In genomic region chr11:118573569-118573968, GRCm38 (mm10) we compare ENCODE assay signal across 9 mouse cellular contexts.
DNase-seq lines count a peak whose midpoint lies in the region; ATAC-seq and TF ChIP-seq lines count a peak whose summit lies in the region.
"Had no signal": no experiment of that assay in that cellular context is flagged by ENCODE, and none has a peak within 500 bp of the region (broad histone marks: within the 10 kb centered on the region; RNA-seq: fewer than 3 reads in every experiment).

No protein-coding gene starts in this region.

- no peak for TF ChIP-seq EP300 in CH12.LX (IDR thresholded peaks at IDR 0.05; ENCODE audit: low read length)

- no peaks in the 10 kb centered on the region for H3K79me2 ChIP-seq in CH12.LX (replicated peaks; ENCODE audit: control insufficient read depth, extremely low read depth, insufficient read depth, poor library complexity, severe bottlenecking)

- ATAC-seq in intestine, postnatal 0 days, result no peak
- ATAC-seq in intestine, embryonic 16.5 days, result no peak

- peak; percentile 56 for TF ChIP-seq RAD21 in CH12.LX (IDR thresholded peaks at IDR 0.05; ENCODE audit: low read depth, low read length)

- H3K27me3 ChIP-seq in intestine, postnatal 0 days (replicated peaks; ENCODE audit: control insufficient read depth, insufficient read depth, low read length), result peaks cover 31% of the 10 kb centered on the region
- H3K27me3 ChIP-seq in intestine, embryonic 16.5 days (replicated peaks; ENCODE audit: control insufficient read depth, insufficient read depth, low read length), result peaks cover 42% of the 10 kb centered on the region
- H3K27me3 ChIP-seq in CH12.LX (replicated peaks), result peaks cover 81% of the 10 kb centered on the region

- in situ Hi-C loops in CH12.LX (cut with MboI; ENCODE audit: low pct_ligation_motif_present, low pct_unique_long_range_greater_than_20kb, low sequenced_read_pairs), result no loop called here

- dilution Hi-C loops in CH12.LX (cut with MboI; ENCODE audit: extremely low pct_ligation_motif_present, extremely low pct_unique_long_range_greater_than_20kb, low sequenced_read_pairs), result no loop called here

- no peak overlapping the region for H3K9ac ChIP-seq in intestine, postnatal 0 days (ENCODE audit: low read depth, low read length)
- no peak overlapping the region for H3K9ac ChIP-seq in intestine, embryonic 16.5 days (ENCODE audit: low read depth, low read length)
- no peak overlapping the region for H3K9ac ChIP-seq in CH12.LX (ENCODE audit: insufficient read depth, low read depth)
- H3K9ac ChIP-seq: limb, embryonic 12.5 days had no signal

- H3K36me3 ChIP-seq in intestine, postnatal 0 days (ENCODE audit: control insufficient read depth, insufficient read depth), result no peaks in the 10 kb centered on the region
- H3K36me3 ChIP-seq in intestine, embryonic 16.5 days (ENCODE audit: control insufficient read depth, insufficient read depth, low read length), result no peaks in the 10 kb centered on the region
- H3K36me3 ChIP-seq in CH12.LX (replicated peaks in 1 of 2; ENCODE audit: control insufficient read depth in 1 of 2, insufficient read depth in 1 of 2, low read length in 1 of 2), result no peaks in the 10 kb centered on the region
- H3K36me3 ChIP-seq: limb, embryonic 12.5 days had no signal

- TF ChIP-seq CTCF in intestine, postnatal 0 days (IDR thresholded peaks at IDR 0.05; ENCODE audit: low read depth), result peak; percentile 83
- TF ChIP-seq CTCF in CH12.LX (conservative IDR thresholded peaks at IDR 0.05 in 1 of 2, IDR thresholded peaks at IDR 0.05 in 1 of 2; ENCODE audit: low read depth in 2 of 2, low read length in 2 of 2), result peak; percentile 77 to 78
- TF ChIP-seq CTCF in bone marrow, adult 2 months (IDR thresholded peaks at IDR 0.05; ENCODE audit: control insufficient read depth, insufficient read depth, low read length), result peak; percentile 68
- TF ChIP-seq CTCF in embryonic fibroblast, embryonic 13.5 days (IDR thresholded peaks at IDR 0.05; ENCODE audit: borderline replicate concordance, insufficient read depth, low read length), result peak; percentile 76

- WGBS in intestine, postnatal 0 days, result 0% methylated on average over 3 of the region's 3 CpGs
- 0% methylated on average over 3 of the region's 3 CpGs for WGBS in intestine, embryonic 16.5 days
- 0% methylated on average over 3 of the region's 3 CpGs for WGBS in bone marrow, adult 2 months

- peak; percentile 39 for DNase-seq in CH12.LX (ENCODE audit: extremely low read depth)
- peak; percentile 78 to 80 for DNase-seq in kidney, postnatal 4 days
- peak; percentile 31 for DNase-seq in naive thymus-derived CD4-positive, alpha-beta T cell, adult 2 months (ENCODE audit: low read depth)
- peak; percentile 80 for DNase-seq in thymus, postnatal 4 days

- no peak overlapping the region for H3K27ac ChIP-seq in intestine, postnatal 0 days (ENCODE audit: low read depth, low read length)
- H3K27ac ChIP-seq in intestine, embryonic 16.5 days (ENCODE audit: low read length), result no peak overlapping the region
- no peak overlapping the region for H3K27ac ChIP-seq in CH12.LX (ENCODE audit: insufficient read depth, low read depth)
- H3K27ac ChIP-seq in bone marrow, adult 2 months (ENCODE audit: control insufficient read depth, insufficient read depth, low read depth, low read length, poor library complexity), result no peak overlapping the region
- H3K27ac ChIP-seq in embryonic fibroblast, embryonic 13.5 days (ENCODE audit: insufficient read depth, low read length), result no peak overlapping the region
- H3K27ac ChIP-seq: limb, embryonic 12.5 days had no signal

- no peak for TF ChIP-seq POLR2A in CH12.LX (IDR thresholded peaks at IDR 0.05; ENCODE audit: low read depth, low read length)
- no peak for TF ChIP-seq POLR2A in bone marrow, adult 2 months (IDR thresholded peaks at IDR 0.05; ENCODE audit: borderline replicate concordance, control insufficient read depth, low read depth, low read length)
- no peak for TF ChIP-seq POLR2A in embryonic fibroblast, embryonic 13.5 days (IDR thresholded peaks at IDR 0.05; ENCODE audit: low read depth, low read length)

- no peaks in the 10 kb centered on the region for H3K9me3 ChIP-seq in intestine, postnatal 0 days (ENCODE audit: control insufficient read depth)
- H3K9me3 ChIP-seq in intestine, embryonic 16.5 days (ENCODE audit: control insufficient read depth, low read length), result no peaks in the 10 kb centered on the region
- peaks cover 6% of the 10 kb centered on the region for H3K9me3 ChIP-seq in CH12.LX (replicated peaks; ENCODE audit: low read length)
- H3K9me3 ChIP-seq: limb, embryonic 12.5 days had no signal

- H3K4me1 ChIP-seq in intestine, postnatal 0 days (replicated peaks; ENCODE audit: control insufficient read depth, insufficient read depth, low read length), result no peaks in the 10 kb centered on the region
- H3K4me1 ChIP-seq in intestine, embryonic 16.5 days (ENCODE audit: control insufficient read depth, insufficient read depth, low read length), result no peaks in the 10 kb centered on the region
- H3K4me1 ChIP-seq in CH12.LX (ENCODE audit: control insufficient read depth in 1 of 2, insufficient read depth in 2 of 2), result no peaks in the 10 kb centered on the region
- no peaks in the 10 kb centered on the region for H3K4me1 ChIP-seq in bone marrow, adult 2 months (ENCODE audit: control insufficient read depth, insufficient read depth, low read length)
- H3K4me1 ChIP-seq in embryonic fibroblast, embryonic 13.5 days (ENCODE audit: control insufficient read depth, insufficient read depth, low read length), result no peaks in the 10 kb centered on the region

- H3K4me2 ChIP-seq in intestine, postnatal 0 days (replicated peaks; ENCODE audit: low read depth), result no peak overlapping the region
- no peak overlapping the region for H3K4me2 ChIP-seq in intestine, embryonic 16.5 days (ENCODE audit: low read depth, low read length)
- H3K4me2 ChIP-seq in CH12.LX (ENCODE audit: insufficient read depth, low read depth, poor library complexity, severe bottlenecking), result no peak overlapping the region
- H3K4me2 ChIP-seq: limb, embryonic 12.5 days had no signal

- no peak overlapping the region for H3K4me3 ChIP-seq in intestine, postnatal 0 days (ENCODE audit: low read depth, low read length)
- H3K4me3 ChIP-seq in intestine, embryonic 16.5 days (ENCODE audit: low read length), result no peak overlapping the region
- H3K4me3 ChIP-seq in CH12.LX (replicated peaks in 1 of 3; ENCODE audit: low read depth in 2 of 3, low read length in 2 of 3, poor library complexity in 1 of 3), result no peak overlapping the region
- H3K4me3 ChIP-seq in bone marrow, adult 2 months (replicated peaks; ENCODE audit: control insufficient read depth, low read depth, low read length), result no peak overlapping the region
- H3K4me3 ChIP-seq in embryonic fibroblast, embryonic 13.5 days (ENCODE audit: insufficient read depth, low read length), result no peak overlapping the region
- H3K4me3 ChIP-seq: limb, embryonic 12.5 days had no signal

TF ChIP-seq in CH12.LX, 34 proteins besides CTCF, POLR2A, EP300 and RAD21:
- TF ChIP-seq ZKSCAN1 (IDR thresholded peaks at IDR 0.05; ENCODE audit: borderline replicate concordance, low read depth, low read length) (no peak), SMC3 (IDR thresholded peaks at IDR 0.05; ENCODE audit: low read depth, low read length) (peak; percentile 63)
